Mouse (Mus musculus): ENCODE results near the gene 1110008L16Rik.

The 1110008L16Rik gene

GRCm38 (mm10) chr12:55399128-55399677, 99.8 kb downstream of the 1110008L16Rik start:
- Histone ChIP-seq H3K4me1 (replicated peaks; ENCODE audit: low read depth, low read length) (peaks cover 66% of the 10 kb centered on the region), H3K4me3 (replicated peaks; ENCODE audit: low read length) (peak overlapping the region; percentile 97), H3K36me3 (ENCODE audit: insufficient read depth, low read length) (peaks cover 27% of the 10 kb centered on the region), H3K27me3 (ENCODE audit: insufficient read depth, low read length) (no peaks in the 10 kb centered on the region), H3K9me3 (ENCODE audit: low read length) (no peaks in the 10 kb centered on the region)
- no peak for TF ChIP-seq CTCF (conservative IDR thresholded peaks at IDR 0.05; ENCODE audit: low read length)
- TF ChIP-seq NANOG (IDR thresholded peaks at IDR 0.05; ENCODE audit: borderline replicate concordance, low read length) = no peak
- TF ChIP-seq POU5F1 (IDR thresholded peaks at IDR 0.05; ENCODE audit: borderline replicate concordance, low read length) = no peak

GRCm38 (mm10) chr12:55407888-55408287, 108.5 kb downstream of the 1110008L16Rik start:
- Histone ChIP-seq H3K4me3 (replicated peaks; ENCODE audit: low read length) (no peak overlapping the region), H3K4me1 (replicated peaks; ENCODE audit: low read depth, low read length) (peaks cover 20% of the 10 kb centered on the region), H3K9me3 (ENCODE audit: low read length) (no peaks in the 10 kb centered on the region), H3K36me3 (ENCODE audit: insufficient read depth, low read length) (peaks cover 73% of the 10 kb centered on the region), H3K27me3 (ENCODE audit: insufficient read depth, low read length) (no peaks in the 10 kb centered on the region)
- TF ChIP-seq POU5F1 (IDR thresholded peaks at IDR 0.05; ENCODE audit: borderline replicate concordance, low read length) (no peak), NANOG (IDR thresholded peaks at IDR 0.05; ENCODE audit: borderline replicate concordance, low read length) (no peak), CTCF (conservative IDR thresholded peaks at IDR 0.05; ENCODE audit: low read length) (no peak)

- H3K9me3 ChIP-seq (ENCODE audit: low read length) = no peaks in the 10 kb centered on the region
- H3K4me3 ChIP-seq (replicated peaks; ENCODE audit: low read length) = no peak overlapping the region
- H3K36me3 ChIP-seq (ENCODE audit: insufficient read depth, low read length) = peaks cover 85% of the 10 kb centered on the region
- TF ChIP-seq CTCF (conservative IDR thresholded peaks at IDR 0.05; ENCODE audit: low read length) (no peak), NANOG (IDR thresholded peaks at IDR 0.05; ENCODE audit: borderline replicate concordance, low read length) (no peak)
- peaks cover 10% of the 10 kb centered on the region for H3K4me1 ChIP-seq (replicated peaks; ENCODE audit: low read depth, low read length)
- H3K27me3 ChIP-seq (ENCODE audit: insufficient read depth, low read length) = no peaks in the 10 kb centered on the region
These were observed 115.9 kb downstream of the 1110008L16Rik start for GRCm38 (mm10) chr12:55415255-55415654.

- Histone ChIP-seq H3K4me3 (replicated peaks; ENCODE audit: low read length) (no peak overlapping the region), H3K9me3 (ENCODE audit: low read length) (no peaks in the 10 kb centered on the region), H3K27me3 (ENCODE audit: insufficient read depth, low read length) (no peaks in the 10 kb centered on the region), H3K4me1 (replicated peaks; ENCODE audit: low read depth, low read length) (peaks cover 14% of the 10 kb centered on the region), H3K36me3 (ENCODE audit: insufficient read depth, low read length) (peaks cover 80% of the 10 kb centered on the region)
- TF ChIP-seq POU5F1 (IDR thresholded peaks at IDR 0.05; ENCODE audit: borderline replicate concordance, low read length) (no peak), NANOG (IDR thresholded peaks at IDR 0.05; ENCODE audit: borderline replicate concordance, low read length) (no peak), CTCF (conservative IDR thresholded peaks at IDR 0.05; ENCODE audit: low read length) (no peak)
These were observed 116.4 kb downstream of the 1110008L16Rik start for GRCm38 (mm10) chr12:55415762-55416161.

- Histone ChIP-seq H3K9me3 (ENCODE audit: low read length) (no peaks in the 10 kb centered on the region), H3K4me1 (replicated peaks; ENCODE audit: low read depth, low read length) (peaks cover 27% of the 10 kb centered on the region), H3K4me3 (replicated peaks; ENCODE audit: low read length) (peak overlapping the region; percentile 69), H3K27me3 (ENCODE audit: insufficient read depth, low read length) (no peaks in the 10 kb centered on the region), H3K36me3 (ENCODE audit: insufficient read depth, low read length) (peaks cover 40% of the 10 kb centered on the region)
- TF ChIP-seq CTCF (conservative IDR thresholded peaks at IDR 0.05; ENCODE audit: low read length) (no peak), NANOG (IDR thresholded peaks at IDR 0.05; ENCODE audit: borderline replicate concordance, low read length) (no peak), POU5F1 (IDR thresholded peaks at IDR 0.05; ENCODE audit: borderline replicate concordance, low read length) (no peak)
These were observed 120.8 kb downstream of the 1110008L16Rik start for GRCm38 (mm10) chr12:55420220-55420619.

- TF ChIP-seq POU5F1 (IDR thresholded peaks at IDR 0.05; ENCODE audit: borderline replicate concordance, low read length) (no peak), CTCF (conservative IDR thresholded peaks at IDR 0.05; ENCODE audit: low read length) (no peak), NANOG (IDR thresholded peaks at IDR 0.05; ENCODE audit: borderline replicate concordance, low read length) (no peak)
- Histone ChIP-seq H3K4me1 (replicated peaks; ENCODE audit: low read depth, low read length) (peaks cover 27% of the 10 kb centered on the region), H3K27me3 (ENCODE audit: insufficient read depth, low read length) (no peaks in the 10 kb centered on the region), H3K4me3 (replicated peaks; ENCODE audit: low read length) (no peak overlapping the region), H3K9me3 (ENCODE audit: low read length) (no peaks in the 10 kb centered on the region), H3K36me3 (ENCODE audit: insufficient read depth, low read length) (peaks cover 21% of the 10 kb centered on the region)
These were observed 122.7 kb downstream of the 1110008L16Rik start for GRCm38 (mm10) chr12:55422057-55422456.

- Histone ChIP-seq H3K27me3 (ENCODE audit: insufficient read depth, low read length) (no peaks in the 10 kb centered on the region), H3K9me3 (ENCODE audit: low read length) (no peaks in the 10 kb centered on the region), H3K4me3 (replicated peaks; ENCODE audit: low read length) (no peak overlapping the region), H3K4me1 (replicated peaks; ENCODE audit: low read depth, low read length) (peaks cover 9% of the 10 kb centered on the region; the same call in 1 of the 2 replicates), H3K36me3 (ENCODE audit: insufficient read depth, low read length) (no peaks in the 10 kb centered on the region)
- TF ChIP-seq POU5F1 (IDR thresholded peaks at IDR 0.05; ENCODE audit: borderline replicate concordance, low read length) (no peak), CTCF (conservative IDR thresholded peaks at IDR 0.05; ENCODE audit: low read length) (no peak), NANOG (IDR thresholded peaks at IDR 0.05; ENCODE audit: borderline replicate concordance, low read length) (no peak)
These were observed 126.9 kb downstream of the 1110008L16Rik start for GRCm38 (mm10) chr12:55426300-55426699.

- H3K9me3 ChIP-seq (ENCODE audit: low read length) = no peaks in the 10 kb centered on the region
- no peak overlapping the region for H3K4me3 ChIP-seq (replicated peaks; ENCODE audit: low read length)
- H3K27me3 ChIP-seq (ENCODE audit: insufficient read depth, low read length) = no peaks in the 10 kb centered on the region
- TF ChIP-seq NANOG (IDR thresholded peaks at IDR 0.05; ENCODE audit: borderline replicate concordance, low read length) = no peak
- no peak for TF ChIP-seq POU5F1 (IDR thresholded peaks at IDR 0.05; ENCODE audit: borderline replicate concordance, low read length)
- no peak for TF ChIP-seq CTCF (conservative IDR thresholded peaks at IDR 0.05; ENCODE audit: low read length)
- no peaks in the 10 kb centered on the region for H3K36me3 ChIP-seq (ENCODE audit: insufficient read depth, low read length)
- peaks cover 26% of the 10 kb centered on the region for H3K4me1 ChIP-seq (replicated peaks; ENCODE audit: low read depth, low read length)
These were observed 129.8 kb downstream of the 1110008L16Rik start for GRCm38 (mm10) chr12:55429201-55429600.

- Histone ChIP-seq H3K36me3 (ENCODE audit: insufficient read depth, low read length) (no peaks in the 10 kb centered on the region), H3K9me3 (ENCODE audit: low read length) (no peaks in the 10 kb centered on the region), H3K4me3 (replicated peaks; ENCODE audit: low read length) (no peak overlapping the region), H3K4me1 (replicated peaks; ENCODE audit: low read depth, low read length) (peaks cover 33% of the 10 kb centered on the region), H3K27me3 (ENCODE audit: insufficient read depth, low read length) (no peaks in the 10 kb centered on the region)
- no peak for TF ChIP-seq POU5F1 (IDR thresholded peaks at IDR 0.05; ENCODE audit: borderline replicate concordance, low read length)
- no peak for TF ChIP-seq NANOG (IDR thresholded peaks at IDR 0.05; ENCODE audit: borderline replicate concordance, low read length)
- TF ChIP-seq CTCF (conservative IDR thresholded peaks at IDR 0.05; ENCODE audit: low read length) = no peak
These were observed 130.6 kb downstream of the 1110008L16Rik start for GRCm38 (mm10) chr12:55429956-55430355.
